Mouse (Mus musculus): ENCODE measurements around the gene Actr8. TPM values are rescaled to one million over a fixed set of nuclear protein-coding genes. Genes with fewer than 3 reads are reported as not detected.

Actr8 gene
- total and polyA plus RNA-seq, 3 experiments = 14.5 to 39.9 (median 36.8) TPM

GRCm38 (mm10) chr14:30045704-30046220 is 67.6 kb downstream of the Actr8 start:
- H3K27me3 ChIP-seq (ENCODE audit: control insufficient read depth, insufficient read depth, low read length) = no peaks in the 10 kb centered on the region
- TF ChIP-seq POLR2A (IDR thresholded peaks at IDR 0.05; ENCODE audit: insufficient read depth, low read depth, low read length) (no peak), CTCF (IDR thresholded peaks at IDR 0.05) (no peak), EP300 (IDR thresholded peaks at IDR 0.05; ENCODE audit: insufficient read depth, low read depth, low read length) (no peak)
- 49% methylated on average over 8 of the region's 8 CpGs for WGBS
- intact Hi-C loops (cut with DNase I) = loop anchor here (2.0 kb wide), 1 partner anchor 35 kb away; no protein-coding TSS in a partner anchor
- no peak overlapping the region for H3K4me3 ChIP-seq
- no peak for DNase-seq
- H3K9ac ChIP-seq (ENCODE audit: low read depth, low read length) = no peak overlapping the region
- H3K79me2 ChIP-seq (replicated peaks; ENCODE audit: control insufficient read depth, insufficient read depth, low read length) = no peaks in the 10 kb centered on the region
- no peaks in the 10 kb centered on the region for H3K36me3 ChIP-seq (ENCODE audit: control insufficient read depth, insufficient read depth, low read length)
- H3K4me1 ChIP-seq (ENCODE audit: control insufficient read depth, insufficient read depth, low read length) = peaks cover 2% of the 10 kb centered on the region
- H3K27ac ChIP-seq = peak overlapping the region; percentile 36

- no peak overlapping the region for H3K27ac ChIP-seq
- no peak for TF ChIP-seq POLR2A (IDR thresholded peaks at IDR 0.05; ENCODE audit: insufficient read depth, low read depth, low read length)
- no peak for TF ChIP-seq CTCF (IDR thresholded peaks at IDR 0.05)
- no peak for TF ChIP-seq EP300 (IDR thresholded peaks at IDR 0.05; ENCODE audit: insufficient read depth, low read depth, low read length)
- H3K4me3 ChIP-seq = no peak overlapping the region
- DNase-seq = no peak
- H3K4me1 ChIP-seq (ENCODE audit: control insufficient read depth, insufficient read depth, low read length) = peaks cover 2% of the 10 kb centered on the region
- no peak overlapping the region for H3K9ac ChIP-seq (ENCODE audit: low read depth, low read length)
- intact Hi-C loops (cut with DNase I) = no loop called here
- no peaks in the 10 kb centered on the region for H3K79me2 ChIP-seq (replicated peaks; ENCODE audit: control insufficient read depth, insufficient read depth, low read length)
- no peaks in the 10 kb centered on the region for H3K36me3 ChIP-seq (ENCODE audit: control insufficient read depth, insufficient read depth, low read length)
- H3K27me3 ChIP-seq (ENCODE audit: control insufficient read depth, insufficient read depth, low read length) = no peaks in the 10 kb centered on the region
- WGBS = 93% methylated on average over 4 of the region's 4 CpGs
Measured at GRCm38 (mm10) chr14:30046976-30047375, 68.8 kb downstream of the Actr8 start.

GRCm38 (mm10) chr14:30048049-30048448 is 69.9 kb downstream of the Actr8 start:
- intact Hi-C loops (cut with DNase I) = no loop called here
- TF ChIP-seq CTCF (IDR thresholded peaks at IDR 0.05) (peak; percentile 42), EP300 (IDR thresholded peaks at IDR 0.05; ENCODE audit: insufficient read depth, low read depth, low read length) (no peak)
- Histone ChIP-seq H3K27ac (no peak overlapping the region), H3K36me3 (ENCODE audit: control insufficient read depth, insufficient read depth, low read length) (no peaks in the 10 kb centered on the region), H3K9ac (ENCODE audit: low read depth, low read length) (no peak overlapping the region), H3K4me1 (ENCODE audit: control insufficient read depth, insufficient read depth, low read length) (peaks cover 2% of the 10 kb centered on the region), H3K27me3 (ENCODE audit: control insufficient read depth, insufficient read depth, low read length) (no peaks in the 10 kb centered on the region), H3K79me2 (replicated peaks; ENCODE audit: control insufficient read depth, insufficient read depth, low read length) (no peaks in the 10 kb centered on the region), H3K4me3 (no peak overlapping the region)
- WGBS = 83% methylated on average over 3 of the region's 3 CpGs
- DNase-seq = no peak

- Histone ChIP-seq H3K27ac (no peak overlapping the region), H3K4me3 (no peak overlapping the region), H3K9ac (ENCODE audit: low read depth, low read length) (no peak overlapping the region), H3K36me3 (ENCODE audit: control insufficient read depth, insufficient read depth, low read length) (no peaks in the 10 kb centered on the region), H3K27me3 (ENCODE audit: control insufficient read depth, insufficient read depth, low read length) (no peaks in the 10 kb centered on the region), H3K79me2 (replicated peaks; ENCODE audit: control insufficient read depth, insufficient read depth, low read length) (no peaks in the 10 kb centered on the region), H3K4me1 (ENCODE audit: control insufficient read depth, insufficient read depth, low read length) (no peaks in the 10 kb centered on the region; the same call in 1 of the 2 replicates)
- TF ChIP-seq CTCF (IDR thresholded peaks at IDR 0.05) (no peak), EP300 (IDR thresholded peaks at IDR 0.05; ENCODE audit: insufficient read depth, low read depth, low read length) (no peak), POLR2A (IDR thresholded peaks at IDR 0.05; ENCODE audit: insufficient read depth, low read depth, low read length) (no peak)
- no peak for DNase-seq
- WGBS = 83% methylated on average over 8 of the region's 8 CpGs
- intact Hi-C loops (cut with DNase I) = no loop called here
Measured at GRCm38 (mm10) chr14:30050280-30050679, 72.1 kb downstream of the Actr8 start.

GRCm38 (mm10) chr14:30054922-30055321 is 76.8 kb downstream of the Actr8 start:
- WGBS = 69% methylated on average over 7 of the region's 7 CpGs
- no peak overlapping the region for H3K27ac ChIP-seq
- H3K36me3 ChIP-seq (ENCODE audit: control insufficient read depth, insufficient read depth, low read length) = no peaks in the 10 kb centered on the region
- intact Hi-C loops (cut with DNase I) = no loop called here
- H3K4me1 ChIP-seq (ENCODE audit: control insufficient read depth, insufficient read depth, low read length) = no peaks in the 10 kb centered on the region
- no peaks in the 10 kb centered on the region for H3K79me2 ChIP-seq (replicated peaks; ENCODE audit: control insufficient read depth, insufficient read depth, low read length)
- H3K4me3 ChIP-seq = no peak overlapping the region
- no peak for DNase-seq
- H3K27me3 ChIP-seq (ENCODE audit: control insufficient read depth, insufficient read depth, low read length) = no peaks in the 10 kb centered on the region
- H3K9ac ChIP-seq (ENCODE audit: low read depth, low read length) = no peak overlapping the region
- TF ChIP-seq EP300 (IDR thresholded peaks at IDR 0.05; ENCODE audit: insufficient read depth, low read depth, low read length) (no peak), CTCF (IDR thresholded peaks at IDR 0.05) (no peak), POLR2A (IDR thresholded peaks at IDR 0.05; ENCODE audit: insufficient read depth, low read depth, low read length) (no peak)

Small RNAs within 50 kb of the gene (microRNA-seq; reads per million reads assigned to microRNA genes)
- 0 reads per million in 2 experiments for gene Mir6947

Other genes with a start within 250 kb of the Actr8 start
- gene Selenok, start 10.0 kb upstream of the Actr8 start, total RNA-seq (2021) = 10 to 100 TPM; 83.7 to 95.6 TPM
- 52.5 and 75.9 TPM in 2 replicates for gene Selenok, start 10.0 kb upstream of the Actr8 start, polyA plus RNA-seq (2012; rRNA removed)
- not detected for gene Il17rb, start 30.6 kb downstream of the Actr8 start, total RNA-seq (2021)
- 0.23 and 0.31 TPM in 2 replicates for gene Il17rb, start 30.6 kb downstream of the Actr8 start, polyA plus RNA-seq (2012; rRNA removed)
- under 1 TPM; 0.34 to 0.52 TPM for gene Chdh, start 30.7 kb downstream of the Actr8 start, total RNA-seq (2021)
- gene Chdh, start 30.7 kb downstream of the Actr8 start, polyA plus RNA-seq (2012; rRNA removed) = 0.88 and 1.4 TPM in 2 replicates

All from heart, adult 2 months (tissue).